Mouse (Mus musculus): ENCODE results near the gene Gng7. TPM values are rescaled to one million over a fixed set of nuclear protein-coding genes. Genes with fewer than 3 reads are reported as not detected.

Gng7 gene
- polyA plus RNA-seq, 1 experiment from 2014 or later = 7.0 TPM

DNA sequence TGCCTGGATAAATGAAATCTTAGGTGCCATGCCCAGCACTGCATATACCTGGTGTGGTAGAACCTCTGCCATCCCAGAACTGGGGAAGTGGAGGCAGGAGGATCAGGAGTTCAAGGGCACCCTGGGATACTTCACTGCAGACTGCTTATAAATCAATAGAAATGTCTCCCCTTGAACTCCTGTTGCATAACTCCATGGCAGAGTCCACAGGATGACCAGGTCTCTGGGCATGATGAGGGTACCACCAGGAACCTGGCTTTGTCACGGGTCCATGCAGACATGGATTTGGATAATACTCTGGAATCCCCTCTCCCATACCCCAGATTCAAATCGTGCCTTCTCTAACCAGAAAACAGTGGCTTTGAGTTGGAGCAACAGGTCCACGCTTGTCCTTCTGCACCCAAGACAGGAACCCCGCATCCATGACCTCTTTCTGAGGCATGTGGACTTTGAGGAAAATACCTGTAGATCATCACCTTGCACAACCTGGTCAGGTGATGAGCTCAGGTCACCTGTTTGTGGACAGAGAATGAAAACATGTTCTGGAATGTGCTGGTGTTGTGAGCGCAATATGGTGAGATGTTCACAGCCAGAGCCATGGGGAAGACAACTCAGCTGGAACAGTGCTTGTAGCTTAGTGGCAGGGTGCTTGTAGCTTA lies 55.6 kb downstream of the Gng7 start:
- DNase-seq (ENCODE audit: low spot score, missing footprints) (peak; percentile 72), ATAC-seq (ENCODE audit: low FRiP score) (no peak)
- Histone ChIP-seq H3K27ac (ENCODE audit: low read depth, low read length) (no peak overlapping the region), H3K9ac (ENCODE audit: low read length) (no peak overlapping the region), H3K4me3 (ENCODE audit: low read depth, low read length) (no peak overlapping the region), H3K27me3 (ENCODE audit: control insufficient read depth, insufficient read depth, low read length) (no peaks in the 10 kb centered on the region), H3K36me3 (ENCODE audit: control insufficient read depth, insufficient read depth, low read length) (no peaks in the 10 kb centered on the region), H3K9me3 (ENCODE audit: control insufficient read depth, low read length) (no peaks in the 10 kb centered on the region), H3K4me1 (ENCODE audit: control insufficient read depth, insufficient read depth, low read length) (no peaks in the 10 kb centered on the region; the same call in none of the 2 replicates), H3K4me2 (no peak overlapping the region)
- WGBS = 88% methylated on average over 5 of the region's 5 CpGs

DNA sequence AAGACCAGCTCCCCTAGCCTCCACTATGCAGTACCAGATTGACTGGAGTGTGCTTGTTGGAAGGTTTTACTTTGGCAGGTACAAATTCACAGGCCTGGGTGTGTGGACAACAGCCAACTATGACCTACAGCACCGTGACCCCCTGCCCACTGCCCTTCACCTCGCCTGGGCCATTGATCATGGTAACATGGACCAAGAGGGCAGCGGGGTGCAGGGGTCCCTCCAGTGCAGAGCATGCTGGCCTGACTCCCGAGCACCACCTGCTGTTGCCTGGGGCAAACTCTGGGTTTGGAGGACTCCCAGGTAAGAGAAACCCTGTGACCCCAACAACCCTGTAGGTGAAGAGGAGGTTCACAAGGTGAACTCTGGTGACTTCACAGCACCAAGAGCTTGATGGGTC lies 57.0 kb downstream of the Gng7 start:
- DNase-seq (ENCODE audit: low spot score, missing footprints) = peak; percentile 57
- Histone ChIP-seq H3K9ac (ENCODE audit: low read length) (no peak overlapping the region), H3K27ac (ENCODE audit: low read depth, low read length) (no peak overlapping the region), H3K4me3 (ENCODE audit: low read depth, low read length) (no peak overlapping the region), H3K36me3 (ENCODE audit: control insufficient read depth, insufficient read depth, low read length) (no peaks in the 10 kb centered on the region), H3K9me3 (ENCODE audit: control insufficient read depth, low read length) (no peaks in the 10 kb centered on the region), H3K27me3 (ENCODE audit: control insufficient read depth, insufficient read depth, low read length) (no peaks in the 10 kb centered on the region; the same call in 1 of the 2 replicates), H3K4me2 (no peak overlapping the region), H3K4me1 (ENCODE audit: control insufficient read depth, insufficient read depth, low read length) (no peaks in the 10 kb centered on the region; the same call in none of the 2 replicates)
- ATAC-seq (ENCODE audit: low FRiP score) = no peak
- WGBS = 59% methylated on average over 4 of the region's 4 CpGs

GRCm38 (mm10) chr10:80956901-80957300 lies 57.8 kb downstream of the Gng7 start:
- no peak overlapping the region for H3K4me3 ChIP-seq (ENCODE audit: low read depth, low read length)
- H3K9me3 ChIP-seq (ENCODE audit: control insufficient read depth, low read length) = no peaks in the 10 kb centered on the region
- DNase-seq (ENCODE audit: low spot score, missing footprints) = no peak
- H3K4me2 ChIP-seq = no peak overlapping the region
- WGBS = 78% methylated on average over 6 of the region's 6 CpGs
- H3K27me3 ChIP-seq (ENCODE audit: control insufficient read depth, insufficient read depth, low read length) = no peaks in the 10 kb centered on the region; the same call in 1 of the 2 replicates
- H3K9ac ChIP-seq (ENCODE audit: low read length) = no peak overlapping the region
- H3K36me3 ChIP-seq (ENCODE audit: control insufficient read depth, insufficient read depth, low read length) = no peaks in the 10 kb centered on the region
- no peak for ATAC-seq (ENCODE audit: low FRiP score)
- no peaks in the 10 kb centered on the region; the same call in none of the 2 replicates for H3K4me1 ChIP-seq (ENCODE audit: control insufficient read depth, insufficient read depth, low read length)
- no peak overlapping the region for H3K27ac ChIP-seq (ENCODE audit: low read depth, low read length)

DNA sequence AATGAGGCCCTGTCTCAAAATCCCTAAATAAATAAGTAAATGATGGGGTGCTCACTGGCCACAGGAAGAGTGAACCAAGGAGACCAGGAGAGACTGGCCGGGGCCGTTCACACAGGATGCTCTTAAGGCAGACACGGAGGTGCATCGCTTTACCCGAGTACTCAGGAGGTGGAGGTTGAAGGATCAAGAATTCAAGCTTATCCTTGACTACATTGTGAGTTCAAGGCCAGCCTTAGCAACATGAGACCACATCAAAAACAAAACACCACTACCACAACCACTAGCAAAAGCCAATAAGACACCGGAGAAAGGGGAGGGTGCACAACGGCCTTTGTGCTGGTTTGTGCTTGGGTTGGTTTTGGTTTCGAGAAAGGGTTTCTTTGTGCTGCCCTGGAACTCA lies 58.4 kb downstream of the Gng7 start:
- Histone ChIP-seq H3K4me2 (no peak overlapping the region), H3K4me3 (ENCODE audit: low read depth, low read length) (no peak overlapping the region), H3K9me3 (ENCODE audit: control insufficient read depth, low read length) (no peaks in the 10 kb centered on the region), H3K4me1 (ENCODE audit: control insufficient read depth, insufficient read depth, low read length) (no peaks in the 10 kb centered on the region; the same call in none of the 2 replicates), H3K27ac (ENCODE audit: low read depth, low read length) (no peak overlapping the region), H3K9ac (ENCODE audit: low read length) (no peak overlapping the region), H3K36me3 (ENCODE audit: control insufficient read depth, insufficient read depth, low read length) (no peaks in the 10 kb centered on the region), H3K27me3 (ENCODE audit: control insufficient read depth, insufficient read depth, low read length) (no peaks in the 10 kb centered on the region; the same call in 1 of the 2 replicates)
- 93% methylated on average over 8 of the region's 8 CpGs for WGBS
- ATAC-seq (ENCODE audit: low FRiP score) (no peak), DNase-seq (ENCODE audit: low spot score, missing footprints) (peak; percentile 81)

DNA sequence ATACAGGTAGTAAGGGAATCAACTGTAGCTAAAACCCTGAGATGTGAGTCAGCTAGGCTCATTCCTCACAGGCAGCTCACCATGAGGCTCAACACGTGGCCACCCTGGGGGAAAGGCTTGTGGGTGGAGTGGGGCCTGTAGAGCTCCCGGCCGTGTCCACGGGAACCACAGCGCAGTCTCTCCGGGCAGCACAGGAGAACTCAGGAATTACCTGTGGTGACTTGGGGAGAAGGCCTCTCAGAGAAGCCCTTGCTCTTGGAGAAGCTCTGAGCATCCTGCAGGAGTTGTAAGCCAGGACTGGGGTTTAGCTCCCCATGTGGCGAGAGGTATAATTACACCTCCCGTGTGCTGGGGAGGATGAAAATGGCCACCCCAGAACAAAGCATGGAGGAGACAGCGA lies 59.2 kb downstream of the Gng7 start:
- Histone ChIP-seq H3K36me3 (ENCODE audit: control insufficient read depth, insufficient read depth, low read length) (no peaks in the 10 kb centered on the region), H3K4me2 (no peak overlapping the region), H3K4me3 (ENCODE audit: low read depth, low read length) (no peak overlapping the region), H3K9me3 (ENCODE audit: control insufficient read depth, low read length) (no peaks in the 10 kb centered on the region), H3K27me3 (ENCODE audit: control insufficient read depth, insufficient read depth, low read length) (no peaks in the 10 kb centered on the region; the same call in 1 of the 2 replicates), H3K27ac (ENCODE audit: low read depth, low read length) (no peak overlapping the region), H3K9ac (ENCODE audit: low read length) (no peak overlapping the region), H3K4me1 (ENCODE audit: control insufficient read depth, insufficient read depth, low read length) (no peaks in the 10 kb centered on the region; the same call in 1 of the 2 replicates)
- whole genome bisulfite sequencing = 22% methylated on average over 9 of the region's 9 CpGs
- DNase-seq (ENCODE audit: low spot score, missing footprints) = peak; percentile 92
- ATAC-seq (ENCODE audit: low FRiP score) = peak; percentile 28; the same call in 1 of the 2 replicates

DNA sequence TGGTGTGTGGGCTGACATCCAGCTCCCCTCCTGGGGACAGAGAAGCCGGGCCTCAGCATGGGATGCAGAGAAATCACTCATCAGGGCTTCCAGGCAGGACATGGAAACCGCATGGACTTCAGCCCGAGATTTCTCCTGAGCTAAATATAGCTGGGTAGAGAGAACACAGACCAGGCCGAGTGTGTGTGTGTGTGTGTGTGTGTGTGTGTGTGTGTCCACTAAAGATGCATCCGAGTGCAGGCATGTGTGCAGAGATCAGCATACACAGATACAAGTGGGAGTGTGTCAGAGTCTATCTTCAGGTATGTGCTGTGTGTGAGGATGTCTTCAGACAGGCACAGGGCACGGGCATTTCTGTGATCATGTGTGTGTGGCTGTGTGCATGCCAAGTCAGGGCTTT lies 59.9 kb downstream of the Gng7 start:
- H3K27ac ChIP-seq (ENCODE audit: low read depth, low read length) = no peak overlapping the region
- H3K36me3 ChIP-seq (ENCODE audit: control insufficient read depth, insufficient read depth, low read length) = no peaks in the 10 kb centered on the region
- peak; percentile 71 for DNase-seq (ENCODE audit: low spot score, missing footprints)
- WGBS = 82% methylated on average over 6 of the region's 6 CpGs
- no peaks in the 10 kb centered on the region for H3K9me3 ChIP-seq (ENCODE audit: control insufficient read depth, low read length)
- no peaks in the 10 kb centered on the region; the same call in none of the 2 replicates for H3K27me3 ChIP-seq (ENCODE audit: control insufficient read depth, insufficient read depth, low read length)
- H3K4me2 ChIP-seq = no peak overlapping the region
- no peak overlapping the region for H3K4me3 ChIP-seq (ENCODE audit: low read depth, low read length)
- no peak for ATAC-seq (ENCODE audit: low FRiP score)
- H3K4me1 ChIP-seq (ENCODE audit: control insufficient read depth, insufficient read depth, low read length) = no peaks in the 10 kb centered on the region; the same call in 1 of the 2 replicates
- no peak overlapping the region for H3K9ac ChIP-seq (ENCODE audit: low read length)

- H3K27ac ChIP-seq (ENCODE audit: low read depth, low read length) = no peak overlapping the region
Measured at GRCm38 (mm10) chr10:80954415-80954814, 60.3 kb downstream of the Gng7 start.

GRCm38 (mm10) chr10:80952449-80952848 lies 62.3 kb downstream of the Gng7 start:
- no peak overlapping the region for H3K4me2 ChIP-seq
- H3K36me3 ChIP-seq (ENCODE audit: control insufficient read depth, insufficient read depth, low read length) = no peaks in the 10 kb centered on the region
- no peaks in the 10 kb centered on the region; the same call in none of the 2 replicates for H3K27me3 ChIP-seq (ENCODE audit: control insufficient read depth, insufficient read depth, low read length)
- H3K4me1 ChIP-seq (ENCODE audit: control insufficient read depth, insufficient read depth, low read length) = no peaks in the 10 kb centered on the region; the same call in 1 of the 2 replicates
- no peak overlapping the region for H3K9ac ChIP-seq (ENCODE audit: low read length)
- H3K4me3 ChIP-seq (ENCODE audit: low read depth, low read length) = no peak overlapping the region
- DNase-seq (ENCODE audit: low spot score, missing footprints) (peak; percentile 33), ATAC-seq (ENCODE audit: low FRiP score) (no peak)
- no peak overlapping the region for H3K27ac ChIP-seq (ENCODE audit: low read depth, low read length)
- WGBS = 78% methylated on average over 15 of the region's 15 CpGs
- H3K9me3 ChIP-seq (ENCODE audit: control insufficient read depth, low read length) = no peaks in the 10 kb centered on the region

More at GRCm38 (mm10) chr10:80954415-80954814, 60.3 kb downstream of the Gng7 start:
- H3K4me2 ChIP-seq = no peak overlapping the region
- no peak overlapping the region for H3K9ac ChIP-seq (ENCODE audit: low read length)
- no peaks in the 10 kb centered on the region; the same call in 1 of the 2 replicates for H3K4me1 ChIP-seq (ENCODE audit: control insufficient read depth, insufficient read depth, low read length)
- no peaks in the 10 kb centered on the region; the same call in none of the 2 replicates for H3K27me3 ChIP-seq (ENCODE audit: control insufficient read depth, insufficient read depth, low read length)
- DNase-seq (ENCODE audit: low spot score, missing footprints) = no peak
- no peak overlapping the region for H3K4me3 ChIP-seq (ENCODE audit: low read depth, low read length)
- H3K9me3 ChIP-seq (ENCODE audit: control insufficient read depth, low read length) = no peaks in the 10 kb centered on the region
- WGBS = 85% methylated on average over 13 of the region's 13 CpGs
- H3K36me3 ChIP-seq (ENCODE audit: control insufficient read depth, insufficient read depth, low read length) = no peaks in the 10 kb centered on the region
- ATAC-seq (ENCODE audit: low FRiP score) = no peak

GRCm38 (mm10) chr10:80951761-80952390 lies 62.9 kb downstream of the Gng7 start:
- H3K27me3 ChIP-seq (ENCODE audit: control insufficient read depth, insufficient read depth, low read length) = no peaks in the 10 kb centered on the region; the same call in none of the 2 replicates
- peak; percentile 47 for DNase-seq (ENCODE audit: low spot score, missing footprints)
- H3K9ac ChIP-seq (ENCODE audit: low read length) = no peak overlapping the region
- 80% methylated on average over 10 of the region's 10 CpGs for WGBS
- H3K4me2 ChIP-seq = no peak overlapping the region
- no peak overlapping the region for H3K27ac ChIP-seq (ENCODE audit: low read depth, low read length)
- H3K4me1 ChIP-seq (ENCODE audit: control insufficient read depth, insufficient read depth, low read length) = no peaks in the 10 kb centered on the region; the same call in 1 of the 2 replicates
- H3K36me3 ChIP-seq (ENCODE audit: control insufficient read depth, insufficient read depth, low read length) = no peaks in the 10 kb centered on the region
- no peak overlapping the region for H3K4me3 ChIP-seq (ENCODE audit: low read depth, low read length)
- no peaks in the 10 kb centered on the region for H3K9me3 ChIP-seq (ENCODE audit: control insufficient read depth, low read length)
- no peak for ATAC-seq (ENCODE audit: low FRiP score)
